Mouse (Mus musculus) thymus, adult 2 months (tissue): ENCODE results near the gene Fn3krp.

ENCODE experiments used
- CTCF ChIP-seq: fragments of 200-500 bp; IDR thresholded peaks from 2 replicates; pipeline ENCODE4 v1.5.1; 2012; ENCODE audit warnings: mild to moderate bottlenecking, control low read depth, low read length, moderate library complexity, borderline replicate concordance; ENCODE audit not compliant: control insufficient read depth, poor library complexity, insufficient read depth; ENCODE audit errors: extremely low read depth
- POLR2A ChIP-seq: fragments of 200-500 bp; IDR thresholded peaks from 2 replicates; pipeline ENCODE4 v1.6.1; 2012; ENCODE audit warnings: mild to moderate bottlenecking, low read length, control low read depth, moderate library complexity; ENCODE audit not compliant: control insufficient read depth, poor library complexity, insufficient read depth; ENCODE audit errors: extremely low read depth

DNA sequence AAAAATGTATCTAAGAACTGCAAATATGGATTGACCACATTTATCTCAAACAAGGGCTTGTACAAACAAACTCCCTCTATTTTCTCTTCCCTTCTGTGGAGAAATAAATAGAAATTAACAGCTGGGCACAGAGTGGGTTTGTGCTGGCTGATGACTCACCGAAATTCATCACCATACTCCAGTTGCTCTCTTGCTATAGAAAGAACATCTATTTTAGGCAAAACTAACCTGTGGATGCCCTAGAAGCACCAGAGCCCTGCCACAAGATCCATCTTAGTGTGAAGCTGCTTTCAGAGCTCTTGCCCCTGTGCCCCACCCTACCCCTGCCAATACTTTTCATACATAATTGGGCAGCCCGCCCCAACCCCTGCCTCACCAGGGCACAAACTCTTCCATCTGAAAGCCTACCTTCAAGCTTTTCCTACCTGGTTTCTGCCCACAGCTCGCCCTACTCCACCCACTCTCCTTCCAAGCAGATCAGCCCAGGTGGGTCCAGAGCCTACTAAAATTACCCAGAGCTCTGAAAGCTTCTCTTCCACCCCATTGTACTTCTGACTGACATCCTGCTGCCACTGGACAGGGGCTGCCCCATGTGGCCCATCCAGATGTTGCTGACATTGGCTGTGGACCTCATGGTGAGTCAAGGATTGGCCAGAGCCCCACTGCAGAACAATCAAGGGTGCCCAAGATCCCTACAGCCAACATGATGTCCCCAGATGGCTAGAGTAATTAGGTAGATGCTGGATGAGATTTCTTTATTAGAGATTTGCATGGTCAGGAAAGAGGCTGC is 13.6 kb upstream of the Fn3krp start:
- TF ChIP-seq CTCF (no peak), POLR2A (no peak)
